Mouse (Mus musculus): Measurements from ENCODE around the gene Lima1.
"Not testable (repeated sequence)": the region's sequence is repeated elsewhere in the genome, so short reads cannot be mapped to it uniquely, and the experiment has no call there.

Lima1 gene

DNA sequence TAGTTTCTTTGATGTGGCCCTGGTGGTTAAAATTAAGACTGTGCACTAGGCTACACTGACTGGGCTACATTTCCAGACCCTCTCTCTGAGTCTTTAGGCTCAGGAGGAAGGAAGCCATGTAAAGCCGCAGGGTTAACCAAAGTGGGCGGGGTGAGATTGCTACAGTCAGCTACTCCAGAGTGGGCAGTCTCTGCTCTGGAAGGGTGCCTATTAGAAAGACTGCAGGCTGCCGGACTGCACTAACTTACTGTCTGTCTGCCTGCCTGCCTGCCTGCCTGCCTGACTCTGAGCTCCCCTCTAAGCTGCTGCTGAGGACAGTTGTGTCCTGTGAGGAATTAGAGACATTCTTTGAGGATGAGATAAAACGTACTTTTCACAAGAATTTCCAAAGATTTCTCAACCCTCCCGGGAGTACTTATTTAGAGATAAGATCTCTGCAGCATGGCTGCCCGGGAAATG lies 72.0 kb downstream of the Lima1 start:
- no peak for DNase-seq (ENCODE audit: low spot score)

DNA sequence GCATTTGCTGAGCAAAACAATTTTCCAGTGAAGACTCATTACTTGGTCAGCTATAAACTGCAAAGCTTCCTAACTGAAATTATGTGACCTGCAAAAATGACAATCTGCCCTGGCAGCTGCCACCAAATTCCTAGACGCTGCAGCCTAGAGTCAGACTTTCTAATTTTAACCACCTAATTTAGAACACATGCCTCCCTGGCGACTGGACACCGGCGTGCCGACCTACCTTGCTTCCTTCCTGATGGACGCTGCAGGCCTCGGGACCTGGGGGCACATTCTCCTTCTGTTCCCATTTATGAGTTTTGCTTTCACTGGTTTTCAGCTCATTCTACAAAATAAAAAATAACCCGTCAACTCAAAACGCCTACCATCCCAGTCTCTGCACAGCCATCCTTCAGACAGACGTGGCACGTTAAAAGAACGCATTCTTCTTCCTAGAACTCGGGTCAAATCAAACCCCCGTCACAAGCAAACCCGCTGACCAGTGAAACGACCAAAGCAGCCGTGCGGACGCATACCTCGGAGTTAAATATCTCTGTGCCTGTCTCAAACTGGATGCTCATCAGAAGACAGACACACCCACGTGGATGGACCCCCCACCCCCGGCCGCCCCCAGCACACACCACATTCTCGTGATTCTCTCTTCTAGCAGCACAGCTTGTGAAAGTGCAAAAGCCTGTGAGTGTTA lies 73.2 kb downstream of the Lima1 start:
- no peak for DNase-seq (ENCODE audit: low spot score)

DNA sequence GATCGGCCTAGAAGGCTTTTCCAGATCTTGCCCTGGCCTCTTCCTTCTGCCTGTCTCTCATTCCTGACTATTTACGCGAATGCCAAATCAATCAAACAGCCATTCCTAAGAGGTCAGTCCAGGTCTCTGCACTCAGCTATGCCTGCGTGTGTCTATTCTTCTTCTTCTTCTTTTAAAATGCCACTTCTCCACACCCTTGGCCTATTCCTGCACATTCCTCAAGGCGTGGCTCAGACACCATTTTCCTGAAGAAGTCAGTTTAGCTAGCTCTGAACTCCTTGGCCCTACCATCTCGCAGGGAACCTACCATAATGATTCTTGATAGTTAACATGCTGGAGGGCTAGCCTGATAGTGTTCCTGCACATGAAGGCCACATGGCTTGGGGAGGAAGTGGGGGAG lies 75.5 kb downstream of the Lima1 start:
- no peak for DNase-seq (ENCODE audit: low spot score)

DNA sequence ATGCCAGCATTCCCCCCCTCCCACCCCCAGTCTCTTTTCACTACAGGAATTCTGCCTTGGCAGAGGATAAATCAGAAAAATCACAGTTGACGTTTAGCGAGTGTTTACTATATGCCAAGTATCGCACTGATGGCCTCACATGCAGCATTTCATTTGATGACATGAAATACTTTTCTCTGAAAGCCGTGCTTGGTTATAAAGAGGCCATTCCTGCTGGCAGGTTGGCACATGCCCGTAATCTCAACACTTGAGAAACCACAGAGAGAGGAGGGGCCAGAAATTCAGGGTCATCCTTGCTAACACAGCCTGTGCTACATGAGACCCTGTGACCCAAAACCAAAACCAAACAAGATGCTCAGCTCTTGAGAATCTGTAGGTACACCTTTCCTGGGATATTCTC lies 77.4 kb downstream of the Lima1 start:
- DNase-seq (ENCODE audit: low spot score): no peak

DNA sequence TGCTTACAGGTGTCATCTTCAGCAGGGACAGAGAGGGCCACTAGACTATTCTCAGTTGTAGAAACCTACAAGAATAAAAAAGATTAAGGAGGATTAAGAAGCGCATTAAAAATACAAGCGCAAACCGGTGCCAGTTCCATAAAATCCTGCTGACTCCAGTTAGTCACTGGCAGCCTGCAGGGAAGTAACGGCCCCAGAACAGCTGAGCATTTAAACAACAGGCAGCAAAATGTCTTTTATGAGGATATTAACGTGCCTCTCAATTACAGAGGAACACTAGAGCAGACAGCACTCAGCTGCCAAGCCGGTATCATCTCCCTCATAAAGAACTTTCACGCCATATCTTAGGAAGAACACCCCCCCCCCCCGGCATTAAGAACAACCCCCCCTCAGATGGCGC lies 78.5 kb downstream of the Lima1 start:
- no peak for DNase-seq (ENCODE audit: low spot score)

DNA sequence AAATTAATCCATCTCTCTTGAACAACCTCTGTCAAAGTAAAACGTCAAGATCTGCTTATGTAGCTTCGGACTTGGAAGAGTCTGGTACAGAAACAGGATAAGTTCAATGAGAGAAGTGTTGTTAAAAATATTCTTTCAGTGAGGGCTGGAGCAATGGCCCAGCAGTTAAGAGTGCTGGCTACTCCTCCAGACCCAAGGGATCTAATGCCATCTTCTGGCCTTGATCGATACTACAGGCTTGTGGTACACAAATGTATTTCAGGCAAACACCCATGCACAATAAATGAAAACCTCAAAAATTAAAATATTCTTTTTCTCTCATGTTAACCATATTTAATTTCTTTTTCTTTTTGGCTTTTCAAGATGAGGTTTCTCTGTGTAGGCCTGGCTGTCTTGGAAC lies 79.2 kb downstream of the Lima1 start:
- DNase-seq (ENCODE audit: low spot score): no peak

DNA sequence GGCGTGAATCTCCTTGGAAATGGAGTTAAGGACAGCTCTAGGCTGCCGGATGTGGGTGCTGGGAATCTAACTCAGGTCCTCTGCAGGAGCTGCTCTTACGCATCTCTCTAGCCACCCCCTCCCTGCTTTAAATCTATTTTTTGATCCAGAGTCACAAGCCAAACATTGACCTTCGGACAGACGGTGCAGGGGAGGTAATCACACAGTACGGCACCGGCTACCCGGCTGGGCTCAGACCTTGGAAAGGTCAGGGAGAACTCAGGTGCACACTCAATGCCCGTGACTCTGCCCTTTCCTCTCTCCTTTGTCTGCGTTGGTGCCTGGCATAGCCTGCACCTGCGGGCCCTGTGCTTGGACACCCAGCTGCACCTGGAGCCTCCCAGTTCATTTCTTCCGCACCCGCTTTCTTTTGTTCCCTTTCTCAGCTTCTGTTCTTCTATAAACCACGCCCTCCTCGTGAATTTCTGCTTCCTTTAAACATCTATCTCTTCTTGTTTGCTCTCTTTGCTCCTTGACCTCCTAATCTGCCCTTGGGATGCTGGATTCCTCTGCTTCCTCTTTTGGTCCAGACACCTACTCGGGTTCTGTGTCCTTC lies 82.9 kb downstream of the Lima1 start:
- DNase-seq (ENCODE audit: low spot score): no peak

DNA sequence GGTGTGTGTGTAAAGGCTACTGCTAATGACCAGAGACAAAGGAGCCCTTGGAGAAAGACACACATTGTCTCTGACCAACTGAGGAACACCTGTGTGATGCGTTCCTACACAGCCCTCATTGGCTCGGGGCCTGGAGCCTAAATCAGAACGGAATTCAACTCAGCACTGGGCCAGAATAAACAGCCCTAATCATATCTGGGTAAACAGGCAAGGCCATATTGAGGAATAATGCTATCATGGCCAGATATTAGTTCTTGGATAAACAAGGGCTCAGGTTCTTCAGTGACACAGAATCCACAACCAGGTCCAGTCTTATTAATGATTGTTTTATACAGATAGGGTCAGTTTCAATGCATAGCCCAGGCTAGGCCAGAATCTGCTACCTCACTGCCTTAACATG lies 84.3 kb downstream of the Lima1 start:
- DNase-seq (ENCODE audit: low spot score): no peak

DNA sequence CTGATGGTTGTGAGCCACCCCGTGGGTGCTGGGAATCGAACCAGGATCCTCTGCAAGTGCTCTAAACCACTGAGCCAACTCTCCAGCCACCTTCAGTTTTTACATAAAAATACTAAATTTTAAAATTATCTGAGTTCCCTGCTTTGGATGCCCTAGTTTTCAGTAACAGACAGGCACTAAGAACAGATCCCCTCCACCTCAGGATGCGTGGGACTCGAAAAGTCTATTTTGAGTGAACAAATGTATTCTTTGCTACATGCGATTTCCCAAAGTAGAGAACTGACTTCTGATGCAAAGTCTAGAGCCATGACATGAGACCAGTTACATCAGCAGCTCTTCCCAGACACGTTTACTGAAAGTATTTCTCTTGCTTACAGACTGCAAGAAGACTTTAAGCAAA lies 84.8 kb downstream of the Lima1 start:
- DNase-seq (ENCODE audit: low spot score): no peak

DNA sequence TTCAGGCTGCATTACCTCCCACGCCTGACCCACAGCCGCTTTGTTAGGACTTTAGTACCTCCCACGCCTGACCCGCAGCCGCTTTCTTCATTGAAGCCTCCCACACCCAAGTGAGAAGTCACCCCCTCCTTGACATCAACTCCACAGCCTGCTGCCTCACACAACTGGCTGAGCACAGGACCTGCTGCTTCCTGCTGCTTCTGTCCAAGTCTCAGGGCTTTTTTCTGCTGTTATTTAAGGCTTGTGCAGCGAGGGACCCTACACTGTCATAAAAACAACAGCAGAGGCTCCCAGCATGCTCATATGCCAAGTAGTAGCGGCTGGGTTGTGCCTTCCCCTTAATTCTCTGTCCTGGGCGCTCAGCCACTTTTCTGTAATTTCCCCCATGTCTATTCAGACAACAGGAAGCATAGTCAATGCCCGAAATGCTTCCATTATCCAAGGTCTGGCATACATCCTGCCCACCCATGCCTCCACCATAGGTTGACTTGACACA lies 87.6 kb downstream of the Lima1 start:
- DNase-seq (ENCODE audit: low spot score): no peak

DNA sequence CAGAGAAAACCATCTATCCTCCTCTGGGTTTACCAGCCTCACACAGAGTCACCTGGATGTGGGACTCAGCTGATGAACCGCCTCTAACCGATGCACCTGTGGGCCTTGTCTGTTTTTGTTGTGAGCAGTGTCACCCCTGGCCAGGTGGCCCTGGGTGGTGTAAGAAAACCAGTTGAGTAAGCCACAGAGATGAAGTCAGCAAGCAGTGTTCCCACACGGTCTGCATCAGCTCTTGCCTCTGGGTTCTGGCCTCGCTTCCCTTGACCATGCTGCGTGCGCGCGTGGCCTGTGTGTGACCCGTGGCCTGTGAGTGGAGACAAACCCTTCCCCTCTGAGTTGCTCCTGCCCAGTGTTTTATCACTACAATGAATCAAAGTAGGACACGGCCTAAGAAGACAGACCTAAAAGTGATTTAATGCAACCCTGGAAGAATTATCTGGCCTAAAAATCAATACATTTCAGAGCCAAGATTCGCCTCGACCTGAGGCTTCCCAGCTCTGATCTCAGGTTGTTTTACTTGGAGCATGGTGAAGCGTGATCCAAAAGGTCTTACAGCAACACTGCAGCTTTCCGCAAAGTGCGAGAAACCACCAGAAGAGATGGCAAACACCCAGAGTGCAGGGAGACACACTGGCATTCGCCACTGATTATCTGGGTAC lies 96.5 kb downstream of the Lima1 start:
- DNase-seq (ENCODE audit: low spot score): no peak

DNA sequence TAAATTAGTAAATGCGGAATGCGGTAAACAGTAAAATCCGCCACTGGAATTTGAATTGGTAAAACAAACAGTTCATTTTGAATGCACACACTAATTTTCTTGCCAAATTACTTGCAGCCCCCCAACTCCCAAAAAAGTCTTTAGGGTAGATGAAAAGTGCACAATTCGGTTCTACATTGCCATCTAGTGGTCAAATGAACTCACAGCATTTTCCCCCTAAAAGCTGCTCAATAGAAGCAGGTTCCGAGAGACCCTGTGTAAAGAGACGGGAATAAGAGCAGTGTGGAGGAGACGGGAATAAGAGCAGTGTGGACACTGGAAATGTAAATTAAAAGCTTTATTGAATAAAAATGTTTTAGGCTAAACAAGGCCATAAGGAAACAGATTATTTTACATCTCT lies 97.1 kb downstream of the Lima1 start:
- DNase-seq (ENCODE audit: low spot score): peak; percentile 87

DNA sequence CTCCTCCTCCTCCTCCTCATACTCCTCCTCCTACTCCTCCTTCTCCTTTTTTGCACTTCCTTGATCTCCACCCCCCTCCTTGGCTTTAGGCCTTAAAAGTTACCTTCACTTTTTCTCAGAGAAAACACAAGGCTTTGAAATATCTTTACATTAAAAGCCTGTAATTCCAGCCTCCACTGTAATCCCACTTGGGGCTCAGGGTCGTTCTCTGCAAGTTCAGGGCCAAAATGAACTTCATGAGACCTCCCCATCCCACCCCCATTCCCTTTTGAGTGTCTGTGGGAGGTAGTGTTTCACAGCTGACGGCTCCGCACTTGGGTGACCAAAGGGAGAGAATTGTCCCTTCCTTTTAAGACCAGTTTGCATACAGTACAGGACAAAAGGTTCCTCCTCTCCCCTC lies 102.3 kb downstream of the Lima1 start:
- no peak for DNase-seq (ENCODE audit: low spot score)

DNA sequence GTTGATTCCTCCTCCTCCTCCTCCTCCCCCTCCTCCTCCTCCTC lies 102.6 kb downstream of the Lima1 start, which contains the start of gene Cers5:
Gene Cers5 (minus strand): TSS at position 5 of the 44 bp plus-strand sequence.
- not testable (repeated sequence) for DNase-seq (ENCODE audit: low spot score)

DNA sequence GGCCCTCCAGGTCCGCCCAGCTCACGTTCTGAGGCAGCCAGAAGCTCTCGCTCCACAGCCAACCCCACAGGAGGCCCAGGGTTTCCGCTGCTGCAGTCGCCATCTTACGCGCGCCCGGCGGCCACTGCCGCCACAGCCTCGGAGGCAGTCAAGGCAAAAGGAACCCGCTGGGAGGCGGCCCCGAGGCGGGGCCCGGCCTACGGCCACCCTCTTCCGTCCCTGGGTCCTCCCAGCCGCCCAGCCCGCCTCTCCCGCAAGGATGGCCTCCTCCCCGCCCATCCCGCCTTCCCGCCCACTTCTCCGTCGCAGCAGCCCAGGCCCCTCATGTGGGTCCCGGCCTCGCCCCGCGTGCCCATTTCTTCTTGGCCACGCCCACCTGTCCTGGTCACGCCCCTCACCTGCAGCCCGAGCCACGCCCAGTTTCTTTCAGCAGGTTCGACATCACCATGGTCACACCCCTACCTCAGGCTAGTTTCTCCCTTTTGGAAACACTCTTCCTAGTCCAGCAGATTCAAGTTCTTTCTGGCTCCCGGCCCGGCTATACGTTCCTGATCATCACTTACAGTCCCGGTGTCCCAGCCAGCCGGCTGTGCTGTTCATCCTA lies 102.9 kb downstream of the Lima1 start:
- peak; percentile 83 for DNase-seq (ENCODE audit: low spot score)

DNA sequence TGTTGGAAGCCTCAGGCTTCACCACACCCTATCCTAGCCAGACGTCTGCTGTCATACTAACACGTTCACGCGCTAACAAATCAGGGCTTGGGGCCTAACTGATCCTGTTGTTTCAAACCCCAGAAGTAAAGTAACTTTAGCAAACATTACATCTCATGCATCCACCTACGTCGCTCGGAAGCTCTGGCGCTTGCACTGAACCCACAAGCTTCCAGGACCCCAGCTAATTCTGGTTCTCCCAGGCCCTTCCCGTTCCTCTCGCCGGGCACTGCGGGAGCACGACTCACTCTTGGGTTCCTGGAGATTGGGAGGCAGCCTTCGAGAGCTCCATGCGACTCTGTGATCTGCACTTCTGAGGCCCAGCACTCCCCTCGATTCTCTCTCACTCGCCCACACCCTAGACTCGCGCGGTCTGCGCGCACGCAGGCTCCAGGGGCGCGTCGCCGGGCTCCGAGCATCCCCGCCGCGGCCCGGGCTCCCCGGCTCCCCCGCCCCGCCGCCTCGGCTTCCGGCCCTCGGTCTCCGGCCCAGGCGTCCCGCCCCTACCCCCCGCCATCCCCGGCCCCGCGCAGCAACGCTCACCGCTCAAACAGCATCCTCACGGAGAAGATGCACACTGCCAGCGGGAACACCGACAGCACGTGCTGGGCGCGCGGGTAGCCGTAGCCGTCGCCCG lies 103.5 kb downstream of the Lima1 start:
- DNase-seq (ENCODE audit: low spot score): peak; percentile 54

DNA sequence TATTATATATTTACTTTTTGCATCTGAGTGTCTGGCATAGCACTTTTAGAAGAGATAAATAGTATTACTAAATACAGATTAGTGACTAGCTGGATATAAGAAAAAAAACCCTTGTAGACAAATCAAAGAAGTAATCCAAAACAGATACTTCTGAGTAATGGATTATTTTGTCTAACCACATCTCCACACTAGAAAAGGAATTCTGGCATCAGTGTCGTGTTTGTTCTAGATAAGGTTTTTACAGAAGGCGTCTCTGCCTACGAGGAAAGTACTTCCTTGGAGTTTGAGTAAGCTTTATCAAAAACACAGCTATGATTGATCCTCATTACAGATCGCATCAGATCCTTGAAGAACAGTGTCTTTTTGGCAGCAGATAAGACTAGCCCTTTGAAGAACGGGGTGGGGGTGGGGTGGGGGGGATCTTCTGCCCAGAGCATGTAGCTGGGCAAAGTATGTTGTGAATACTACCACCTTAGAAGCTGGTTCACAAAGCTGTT lies 104.2 kb downstream of the Lima1 start:
- no peak for DNase-seq (ENCODE audit: low spot score)

DNA sequence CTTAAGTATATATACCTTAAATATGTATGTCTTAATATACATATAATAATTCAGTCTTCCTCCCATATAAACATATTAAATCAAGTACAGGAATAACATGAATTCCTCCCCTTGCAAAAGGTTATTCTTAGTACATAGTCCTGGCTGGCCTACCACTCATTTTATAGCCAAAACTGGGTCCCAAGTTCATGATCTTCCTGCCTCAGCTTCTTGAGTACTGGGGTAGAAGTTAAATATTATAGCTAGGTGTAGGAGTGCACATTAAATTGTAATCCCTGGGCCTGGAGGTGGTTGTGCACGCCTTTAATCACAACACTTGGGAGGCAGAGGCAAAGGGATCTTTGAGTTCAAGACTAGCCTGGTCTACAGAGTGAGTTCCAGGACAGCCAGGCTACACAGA lies 106.5 kb downstream of the Lima1 start:
- no peak for DNase-seq (ENCODE audit: low spot score)

DNA sequence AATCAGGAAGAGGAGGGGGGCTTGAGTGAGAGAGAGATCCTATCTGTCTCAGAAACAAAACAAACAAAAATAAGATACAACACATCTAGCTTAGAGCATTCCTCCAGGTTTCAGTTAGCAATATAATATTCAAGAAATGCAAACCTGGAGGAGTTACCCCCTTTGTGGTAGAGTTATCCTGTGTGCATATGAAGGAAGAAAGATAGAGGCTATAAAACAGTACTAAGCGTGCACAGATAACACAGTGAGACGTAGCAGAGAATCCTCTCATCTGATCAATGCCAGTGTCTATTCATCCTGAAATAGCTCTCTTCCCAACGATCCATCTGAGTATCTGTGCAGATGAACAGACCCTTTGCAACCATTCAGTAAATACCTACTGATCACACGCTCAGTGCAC lies 107.8 kb downstream of the Lima1 start:
- DNase-seq (ENCODE audit: low spot score): no peak

DNA sequence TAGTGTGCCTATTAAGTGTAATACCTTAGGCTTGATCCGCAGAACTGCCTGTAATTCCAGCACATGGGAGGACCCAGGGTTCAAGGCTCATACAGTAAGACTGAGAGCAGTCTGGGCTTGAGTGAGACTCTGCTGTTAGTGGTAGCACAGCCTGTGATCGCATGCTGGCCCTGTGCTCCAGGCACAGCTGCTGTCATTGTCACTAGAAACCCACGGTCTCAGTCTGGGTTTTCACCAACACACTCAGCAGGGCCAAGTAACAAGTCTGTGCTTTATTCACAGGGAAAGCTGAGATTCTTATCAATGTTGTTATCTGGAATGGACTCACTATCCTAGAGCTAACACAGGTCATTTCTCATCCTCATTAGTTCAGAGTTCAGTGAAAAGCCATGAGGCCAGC lies 121.1 kb downstream of the Lima1 start:
- DNase-seq (ENCODE audit: low spot score): no peak

DNA sequence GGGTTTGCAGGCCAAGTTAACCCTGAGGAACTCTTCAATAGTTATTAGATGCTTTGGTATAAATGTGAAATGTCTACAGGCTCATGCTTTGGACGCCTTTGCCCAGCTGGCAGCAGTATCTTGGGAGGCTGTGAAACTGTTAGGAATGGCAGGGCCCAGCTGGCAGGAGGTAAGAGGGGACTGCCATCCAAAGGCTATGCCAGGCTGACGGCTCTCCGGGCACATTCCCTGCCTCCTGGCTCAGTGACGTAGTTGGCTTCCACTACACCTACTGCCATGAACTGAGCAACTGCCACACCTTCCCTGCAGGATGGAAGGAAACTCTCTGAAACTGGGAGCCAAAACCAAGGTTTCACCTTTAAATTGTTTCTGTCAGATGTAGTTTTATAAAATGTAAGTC lies 135.0 kb downstream of the Lima1 start:
- no peak for DNase-seq (ENCODE audit: low spot score)

DNA sequence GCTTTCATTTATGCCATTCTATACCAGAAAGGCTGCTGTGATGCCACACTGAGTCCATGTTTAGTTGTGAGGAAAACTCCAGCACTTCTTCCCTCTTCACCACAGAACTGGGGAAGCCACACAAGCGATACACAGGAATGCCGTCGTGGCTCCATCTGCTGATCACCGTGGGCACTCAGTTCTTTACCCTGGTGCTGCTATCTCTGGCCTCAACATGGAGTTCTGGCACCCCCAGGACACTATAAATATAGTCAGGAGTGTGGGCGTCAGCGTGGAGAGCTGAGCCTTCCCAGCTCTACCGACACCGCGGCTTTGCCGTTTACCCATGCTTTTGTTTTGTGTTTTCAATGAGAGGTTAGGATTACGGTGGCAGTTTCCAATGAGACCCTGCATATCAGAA lies 138.6 kb downstream of the Lima1 start:
- DNase-seq (ENCODE audit: low spot score): no peak

DNA sequence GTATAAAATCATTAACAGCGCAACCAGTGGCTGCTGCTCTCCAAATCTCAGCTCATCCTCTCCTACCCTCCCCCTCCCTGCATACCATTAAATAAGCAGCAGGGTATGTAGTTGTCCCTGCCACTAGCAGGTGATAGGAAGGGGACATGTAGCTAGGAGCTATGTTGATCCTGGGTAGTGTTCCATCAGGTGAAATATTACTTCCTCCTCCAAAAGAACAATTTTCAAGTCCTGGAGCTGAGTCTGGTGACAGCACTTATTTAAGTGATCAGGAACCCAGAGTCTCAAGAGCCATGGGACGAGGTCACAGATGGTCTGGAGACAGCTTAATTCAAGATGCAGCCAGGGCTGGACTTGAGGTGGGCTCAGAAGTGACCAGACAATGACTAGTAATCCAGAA lies 139.6 kb downstream of the Lima1 start:
- DNase-seq (ENCODE audit: low spot score): no peak

All from retina, embryonic 14.5 days (tissue).